Mouse (Mus musculus) fat pad, adult 2 months (tissue): ENCODE data around the gene Cbr1.

Experiments used
- DNase-seq: peaks from one replicate; pipeline ENCODE4 v3.0.0-alpha.2; 2011; ENCODE audit warnings: low read depth, low spot score; ENCODE audit errors: extremely low read depth

Gene Cbr1

GRCm38 (mm10) chr16:93605553-93605952 is at the start of gene Cbr1:
Gene Cbr1 (plus strand): TSS chr16:93605853.
- DNase-seq, result no peak

GRCm38 (mm10) chr16:93557646-93558045 is 48.0 kb upstream of the Cbr1 start:
- DNase-seq, result no peak

- DNase-seq, result no peak
These were observed 47.2 kb upstream of the Cbr1 start for GRCm38 (mm10) chr16:93558499-93558898.

GRCm38 (mm10) chr16:93572383-93572782 is 33.3 kb upstream of the Cbr1 start:
- no peak for DNase-seq

GRCm38 (mm10) chr16:93573434-93573833 is 32.2 kb upstream of the Cbr1 start:
- DNase-seq, result no peak

- no peak for DNase-seq
These were observed 31.0 kb upstream of the Cbr1 start for GRCm38 (mm10) chr16:93574521-93575191.

- peak; percentile 81 for DNase-seq
These were observed 30.1 kb upstream of the Cbr1 start for GRCm38 (mm10) chr16:93575574-93575973.

GRCm38 (mm10) chr16:93576412-93577082 is 29.1 kb upstream of the Cbr1 start:
- no peak for DNase-seq

GRCm38 (mm10) chr16:93578346-93579005 is 27.2 kb upstream of the Cbr1 start:
- DNase-seq, result no peak

- no peak for DNase-seq
These were observed 24.5 kb upstream of the Cbr1 start for GRCm38 (mm10) chr16:93581125-93581524.

GRCm38 (mm10) chr16:93584976-93585702 is 20.5 kb upstream of the Cbr1 start:
- DNase-seq, result no peak

GRCm38 (mm10) chr16:93585703-93586205 is 19.9 kb upstream of the Cbr1 start:
- no peak for DNase-seq

- no peak for DNase-seq
These were observed 19.3 kb upstream of the Cbr1 start for GRCm38 (mm10) chr16:93586382-93586781.

- DNase-seq, result no peak
These were observed 17.4 kb upstream of the Cbr1 start for GRCm38 (mm10) chr16:93588281-93588680.

- DNase-seq, result no peak
These were observed 14.7 kb upstream of the Cbr1 start for GRCm38 (mm10) chr16:93590915-93591314.

GRCm38 (mm10) chr16:93591450-93592430 is 13.9 kb upstream of the Cbr1 start:
- no peak for DNase-seq

GRCm38 (mm10) chr16:93592711-93593110 is 12.9 kb upstream of the Cbr1 start:
- no peak for DNase-seq

- DNase-seq, result no peak
These were observed 12.2 kb upstream of the Cbr1 start for GRCm38 (mm10) chr16:93593406-93593805.

GRCm38 (mm10) chr16:93594448-93594847 is 11.2 kb upstream of the Cbr1 start:
- no peak for DNase-seq

GRCm38 (mm10) chr16:93595766-93596165 is 9.9 kb upstream of the Cbr1 start:
- DNase-seq, result no peak
